Mouse (Mus musculus): Measurements from ENCODE around the gene Dis3l2.
A peak's percentile ranks its signal among the peaks of the same experiment; 100 is the strongest.

DNA sequence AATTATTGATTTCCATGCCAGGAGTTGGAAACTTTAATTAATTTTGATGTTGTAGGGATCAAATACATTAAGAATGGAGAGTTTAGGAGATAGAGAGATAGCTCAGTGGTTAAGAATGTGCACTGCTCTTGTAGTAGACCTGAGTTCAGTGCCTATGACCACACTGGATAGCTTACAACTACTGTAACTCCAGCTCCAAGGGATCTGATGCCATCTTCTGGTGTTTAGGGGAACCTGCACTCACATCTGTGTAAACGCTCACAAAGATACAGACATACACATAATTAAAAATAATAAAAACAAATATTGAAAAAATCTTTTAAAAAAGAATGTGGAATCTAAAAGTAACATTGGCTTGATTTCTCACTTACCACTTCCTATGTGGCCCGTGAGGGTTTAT lies 211.1 kb downstream of the Dis3l2 start:
- TF ChIP-seq ZC3H11A (IDR thresholded peaks at IDR 0.05; ENCODE audit: borderline replicate concordance, low read depth, low read length) (peak; percentile 49; the same call in 1 of the 2 replicates), CHD2 (IDR thresholded peaks at IDR 0.05; ENCODE audit: low read depth, low read length) (no peak), HCFC1 (IDR thresholded peaks at IDR 0.05; ENCODE audit: borderline replicate concordance, insufficient read depth, low read length) (no peak), ZNF384 (IDR thresholded peaks at IDR 0.05; ENCODE audit: low read depth, low read length) (no peak)

All from ES-E14 (cell line).